Mouse (Mus musculus): ENCODE data around the gene Psph.
"Not testable (repeated sequence)": the region's sequence is repeated elsewhere in the genome, so short reads cannot be mapped to it uniquely, and the experiment has no call there.

Psph gene

GRCm38 (mm10) chr5:129786818-129787790 lies at the start of gene Psph:
Gene Psph (minus strand): TSS chr5:129787449.
- no peak for TF ChIP-seq NANOG (IDR thresholded peaks at IDR 0.05; ENCODE audit: borderline replicate concordance, low read length)
- no peak for TF ChIP-seq CTCF (conservative IDR thresholded peaks at IDR 0.05; ENCODE audit: low read length)
- no peak for TF ChIP-seq POU5F1 (IDR thresholded peaks at IDR 0.05; ENCODE audit: borderline replicate concordance, low read length)
- Histone ChIP-seq H3K36me3 (ENCODE audit: insufficient read depth, low read length) (peaks cover 40% of the 10 kb centered on the region), H3K9me3 (ENCODE audit: low read length) (no peaks in the 10 kb centered on the region), H3K27me3 (ENCODE audit: insufficient read depth, low read length) (no peaks in the 10 kb centered on the region), H3K4me1 (replicated peaks; ENCODE audit: low read depth, low read length) (peaks cover 38% of the 10 kb centered on the region), H3K4me3 (replicated peaks; ENCODE audit: low read length) (peak within 1 kb of the TSS; percentile 95)

GRCm38 (mm10) chr5:129790591-129790990 lies 3.3 kb upstream of the Psph start:
- Histone ChIP-seq H3K4me1 (replicated peaks; ENCODE audit: low read depth, low read length) (peaks cover 59% of the 10 kb centered on the region), H3K36me3 (ENCODE audit: insufficient read depth, low read length) (peaks cover 65% of the 10 kb centered on the region)
- H3K27me3 ChIP-seq (ENCODE audit: insufficient read depth, low read length); H3K9me3 ChIP-seq (ENCODE audit: low read length); H3K4me3 ChIP-seq (replicated peaks; ENCODE audit: low read length): not testable (repeated sequence)

GRCm38 (mm10) chr5:129787818-129788593 lies 757 bp upstream of the Psph start:
- Histone ChIP-seq H3K4me3 (replicated peaks; ENCODE audit: low read length) (peak overlapping the region; percentile 95), H3K9me3 (ENCODE audit: low read length) (no peaks in the 10 kb centered on the region)
- no peak for TF ChIP-seq CTCF (conservative IDR thresholded peaks at IDR 0.05; ENCODE audit: low read length)
- TF ChIP-seq POU5F1 (IDR thresholded peaks at IDR 0.05; ENCODE audit: borderline replicate concordance, low read length), result no peak
- no peak for TF ChIP-seq NANOG (IDR thresholded peaks at IDR 0.05; ENCODE audit: borderline replicate concordance, low read length)

DNA sequence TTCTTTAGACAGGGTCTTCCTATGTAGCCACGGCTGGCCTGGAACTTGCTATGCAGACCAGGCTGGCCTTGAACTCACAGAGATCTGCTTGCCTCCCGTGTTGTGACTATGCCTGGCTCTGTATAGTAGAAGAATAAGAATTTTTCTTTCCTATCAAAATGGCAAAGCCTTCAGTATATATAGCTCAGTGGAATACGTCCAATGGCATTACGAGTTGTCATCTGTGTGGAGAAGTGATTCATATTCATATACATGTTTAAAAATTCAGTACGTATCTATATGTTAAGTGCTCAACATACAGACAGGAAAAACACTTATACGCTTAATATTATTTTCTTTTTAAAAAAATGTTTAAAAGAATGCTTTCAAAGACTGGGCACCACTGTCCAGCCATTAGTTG lies 1.1 kb downstream of the Psph start:
- Histone ChIP-seq H3K27me3 (ENCODE audit: insufficient read depth, low read length) (no peaks in the 10 kb centered on the region), H3K4me3 (replicated peaks; ENCODE audit: low read length) (peak overlapping the region; percentile 95), H3K9me3 (ENCODE audit: low read length) (no peaks in the 10 kb centered on the region), H3K4me1 (replicated peaks; ENCODE audit: low read depth, low read length) (peaks cover 34% of the 10 kb centered on the region), H3K36me3 (ENCODE audit: insufficient read depth, low read length) (peaks cover 31% of the 10 kb centered on the region)
- no peak for TF ChIP-seq POU5F1 (IDR thresholded peaks at IDR 0.05; ENCODE audit: borderline replicate concordance, low read length)

More at GRCm38 (mm10) chr5:129787818-129788593, 757 bp upstream of the Psph start:
- Histone ChIP-seq H3K27me3 (ENCODE audit: insufficient read depth, low read length) (no peaks in the 10 kb centered on the region), H3K36me3 (ENCODE audit: insufficient read depth, low read length) (peaks cover 49% of the 10 kb centered on the region), H3K4me1 (replicated peaks; ENCODE audit: low read depth, low read length) (peaks cover 45% of the 10 kb centered on the region)

DNA sequence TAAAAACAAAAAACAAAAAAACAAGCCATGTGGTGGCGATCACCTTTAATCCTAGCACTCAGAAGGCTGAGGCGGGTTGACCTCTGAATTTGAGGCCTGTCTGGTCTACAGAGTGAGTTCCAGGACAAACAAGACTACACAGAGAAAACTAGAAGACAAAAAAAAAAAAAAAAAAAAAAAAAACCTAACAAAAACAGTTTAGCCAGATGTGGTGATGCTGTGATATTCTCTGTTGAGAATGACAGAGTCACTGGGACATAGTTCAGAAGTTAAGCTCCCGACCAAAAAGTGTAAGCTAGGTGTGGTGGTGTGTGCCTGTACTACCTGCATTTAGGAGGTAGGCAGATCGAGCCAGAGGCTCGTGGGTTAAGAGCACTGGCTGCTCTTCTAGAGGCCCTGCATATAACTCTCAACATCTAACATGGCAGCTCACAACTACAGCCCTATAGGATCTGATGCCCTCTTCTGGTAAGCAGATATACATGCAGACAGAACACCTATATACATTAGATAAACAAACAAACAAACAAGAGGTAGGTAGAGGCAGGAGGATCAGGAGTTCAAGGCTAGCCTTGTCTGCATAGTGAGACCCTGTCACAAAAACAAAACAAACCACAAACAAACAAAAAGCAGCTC lies 1.9 kb downstream of the Psph start:
- no peaks in the 10 kb centered on the region for H3K9me3 ChIP-seq (ENCODE audit: low read length)
- H3K4me3 ChIP-seq (replicated peaks; ENCODE audit: low read length), result no peak overlapping the region
- peaks cover 24% of the 10 kb centered on the region for H3K36me3 ChIP-seq (ENCODE audit: insufficient read depth, low read length)
- H3K27me3 ChIP-seq (ENCODE audit: insufficient read depth, low read length), result no peaks in the 10 kb centered on the region
- TF ChIP-seq CTCF (conservative IDR thresholded peaks at IDR 0.05; ENCODE audit: low read length) (no peak), NANOG (IDR thresholded peaks at IDR 0.05; ENCODE audit: borderline replicate concordance, low read length) (no peak), POU5F1 (IDR thresholded peaks at IDR 0.05; ENCODE audit: borderline replicate concordance, low read length) (no peak)
- H3K4me1 ChIP-seq (replicated peaks; ENCODE audit: low read depth, low read length), result peaks cover 29% of the 10 kb centered on the region

GRCm38 (mm10) chr5:129782211-129782610 lies 5.0 kb downstream of the Psph start:
- H3K36me3 ChIP-seq (ENCODE audit: insufficient read depth, low read length), result no peaks in the 10 kb centered on the region; the same call in 1 of the 2 replicates
- H3K27me3 ChIP-seq (ENCODE audit: insufficient read depth, low read length), result no peaks in the 10 kb centered on the region
- TF ChIP-seq POU5F1 (IDR thresholded peaks at IDR 0.05; ENCODE audit: borderline replicate concordance, low read length) (no peak), CTCF (conservative IDR thresholded peaks at IDR 0.05; ENCODE audit: low read length) (peak; percentile 34)
- no peak overlapping the region for H3K4me3 ChIP-seq (replicated peaks; ENCODE audit: low read length)
- H3K4me1 ChIP-seq (replicated peaks; ENCODE audit: low read depth, low read length), result peaks cover 27% of the 10 kb centered on the region
- H3K9me3 ChIP-seq (ENCODE audit: low read length), result no peaks in the 10 kb centered on the region

GRCm38 (mm10) chr5:129780131-129780530 lies 7.1 kb downstream of the Psph start:
- Histone ChIP-seq H3K4me3 (replicated peaks; ENCODE audit: low read length) (no peak overlapping the region), H3K27me3 (ENCODE audit: insufficient read depth, low read length) (no peaks in the 10 kb centered on the region), H3K4me1 (replicated peaks; ENCODE audit: low read depth, low read length) (peaks cover 21% of the 10 kb centered on the region), H3K9me3 (ENCODE audit: low read length) (no peaks in the 10 kb centered on the region), H3K36me3 (ENCODE audit: insufficient read depth, low read length) (peaks cover 15% of the 10 kb centered on the region)
- peak; percentile 20; the same call in 1 of the 2 replicates for TF ChIP-seq CTCF (conservative IDR thresholded peaks at IDR 0.05; ENCODE audit: low read length)
- no peak for TF ChIP-seq POU5F1 (IDR thresholded peaks at IDR 0.05; ENCODE audit: borderline replicate concordance, low read length)
- TF ChIP-seq NANOG (IDR thresholded peaks at IDR 0.05; ENCODE audit: borderline replicate concordance, low read length), result no peak

DNA sequence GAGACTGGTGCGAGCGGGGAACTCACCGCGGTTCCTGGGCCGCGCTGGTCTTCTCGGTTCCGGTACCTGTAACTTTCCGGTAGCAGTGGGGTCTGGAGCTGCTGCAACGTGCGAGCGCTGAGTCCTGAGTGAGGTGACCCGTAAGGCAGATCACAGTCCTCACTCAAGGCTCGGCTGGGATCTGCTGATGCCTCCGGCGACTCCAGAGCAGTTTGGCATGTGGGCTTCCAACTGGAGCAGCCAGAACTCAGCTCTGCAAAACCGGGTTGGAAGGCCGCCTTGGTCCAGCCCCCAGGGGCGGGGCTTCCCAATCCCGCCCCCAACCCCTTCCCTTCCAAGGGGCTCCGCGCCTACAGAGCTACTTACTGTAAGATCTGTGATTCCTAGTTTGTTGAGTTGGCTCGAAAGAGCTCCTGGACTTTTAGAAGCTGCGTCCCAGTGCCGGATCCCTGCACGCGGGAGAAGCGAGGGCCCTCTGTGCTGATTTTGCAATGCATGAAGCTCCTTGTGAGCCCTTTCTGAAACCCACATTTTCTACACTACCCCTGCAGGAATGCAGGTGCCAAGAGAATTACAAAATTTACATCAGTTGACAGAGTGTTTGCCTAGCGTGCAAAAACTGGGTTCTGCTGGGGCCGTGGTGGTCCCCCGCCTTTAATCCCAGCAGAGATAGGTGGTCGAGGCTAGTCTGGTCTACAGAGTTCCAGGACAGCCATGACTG lies 8.1 kb downstream of the Psph start:
- Histone ChIP-seq H3K4me3 (replicated peaks; ENCODE audit: low read length) (peak overlapping the region; percentile 88), H3K9me3 (ENCODE audit: low read length) (no peaks in the 10 kb centered on the region), H3K27me3 (ENCODE audit: insufficient read depth, low read length) (no peaks in the 10 kb centered on the region), H3K4me1 (replicated peaks; ENCODE audit: low read depth, low read length) (peaks cover 25% of the 10 kb centered on the region), H3K36me3 (ENCODE audit: insufficient read depth, low read length) (peaks cover 20% of the 10 kb centered on the region)
- no peak for TF ChIP-seq CTCF (conservative IDR thresholded peaks at IDR 0.05; ENCODE audit: low read length)
- TF ChIP-seq POU5F1 (IDR thresholded peaks at IDR 0.05; ENCODE audit: borderline replicate concordance, low read length), result no peak
- no peak for TF ChIP-seq NANOG (IDR thresholded peaks at IDR 0.05; ENCODE audit: borderline replicate concordance, low read length)

Measured in E14TG2a.4 (cell line).